Mouse (Mus musculus): ENCODE measurements at regions not wholly inside any gene's neighbourhood (a gene's known extent, or its start where the extent isn't known, plus 50 kb on each side); places are given as distances from the start of the nearest gene placed in this dataset.

DNA sequence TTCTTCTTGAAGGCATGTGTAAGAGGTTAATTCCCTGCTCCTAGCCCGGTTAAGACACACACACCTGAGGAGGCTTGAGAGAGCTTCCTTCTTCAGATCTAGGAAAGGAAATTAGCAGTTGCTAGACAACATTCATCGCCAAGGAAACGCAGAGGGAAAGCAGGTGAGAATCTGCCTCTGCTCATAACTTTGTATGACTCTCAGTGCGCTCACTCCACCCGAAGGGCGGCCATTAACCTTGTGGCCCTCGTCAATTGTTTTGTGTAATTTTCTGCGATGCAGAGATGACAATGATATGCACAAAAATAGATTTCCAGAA, 105.3 kb upstream of the Sgk1 start:
- no peak for DNase-seq (ENCODE audit: low read depth)

DNA sequence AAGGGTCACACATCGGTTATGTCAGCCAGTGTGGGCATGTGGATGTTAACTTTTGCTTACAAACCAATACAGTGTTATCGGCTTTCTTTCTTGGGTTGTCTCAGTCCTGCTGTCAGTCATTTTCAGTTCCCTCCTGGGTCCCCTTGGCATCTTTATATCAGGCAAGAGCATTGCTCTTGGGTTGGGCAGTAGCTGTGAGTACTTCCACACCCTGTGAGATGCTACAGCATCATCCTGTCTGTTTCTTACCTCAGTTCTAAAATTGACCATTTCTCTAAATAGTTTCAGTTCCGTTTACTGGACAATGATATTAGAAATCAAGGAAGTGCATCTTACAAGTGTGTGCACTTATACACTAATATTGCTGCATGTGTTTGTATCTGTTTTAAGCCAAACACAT, 104.9 kb upstream of the Sgk1 start:
- DNase-seq (ENCODE audit: low read depth): no peak

DNA sequence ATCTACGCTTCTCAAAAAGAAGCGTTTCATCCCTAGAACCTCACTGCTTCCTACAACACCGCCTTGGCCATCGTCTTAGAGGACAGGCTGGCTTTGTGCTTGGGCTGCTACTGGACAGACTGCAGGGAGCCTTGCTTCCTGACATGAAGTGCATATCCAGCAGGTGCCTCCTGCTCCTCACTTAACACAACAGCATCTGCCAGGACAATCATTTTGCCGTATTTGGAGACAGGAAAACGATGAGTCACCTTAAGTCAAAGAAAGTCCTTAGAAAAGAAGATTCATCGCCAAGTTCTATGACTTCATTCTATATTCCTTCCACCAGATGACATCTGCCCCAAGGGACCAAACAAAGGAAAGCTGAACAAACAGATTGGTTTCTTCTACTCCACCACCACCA, 98.5 kb upstream of the Sgk1 start:
- DNase-seq (ENCODE audit: low read depth): peak; percentile 73

DNA sequence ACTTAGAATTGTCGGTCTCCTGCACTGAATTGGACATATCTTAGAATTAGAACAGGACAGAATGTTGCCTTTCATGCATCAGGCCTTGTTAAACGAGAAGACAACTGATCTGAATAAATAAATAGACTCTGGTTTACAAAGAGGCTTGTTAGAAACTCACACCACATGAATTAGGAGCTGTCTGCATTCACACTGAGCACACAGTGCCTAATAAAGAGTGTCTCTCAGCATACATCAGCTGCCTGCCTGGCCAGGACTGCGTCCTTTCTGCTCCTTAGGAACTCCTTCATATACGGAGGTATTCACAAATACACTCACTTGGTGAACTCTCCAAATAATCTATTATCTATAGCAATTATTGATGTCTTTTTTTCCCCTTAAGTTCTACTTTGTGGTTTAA, 96.9 kb upstream of the Sgk1 start:
- DNase-seq (ENCODE audit: low read depth): no peak

DNA sequence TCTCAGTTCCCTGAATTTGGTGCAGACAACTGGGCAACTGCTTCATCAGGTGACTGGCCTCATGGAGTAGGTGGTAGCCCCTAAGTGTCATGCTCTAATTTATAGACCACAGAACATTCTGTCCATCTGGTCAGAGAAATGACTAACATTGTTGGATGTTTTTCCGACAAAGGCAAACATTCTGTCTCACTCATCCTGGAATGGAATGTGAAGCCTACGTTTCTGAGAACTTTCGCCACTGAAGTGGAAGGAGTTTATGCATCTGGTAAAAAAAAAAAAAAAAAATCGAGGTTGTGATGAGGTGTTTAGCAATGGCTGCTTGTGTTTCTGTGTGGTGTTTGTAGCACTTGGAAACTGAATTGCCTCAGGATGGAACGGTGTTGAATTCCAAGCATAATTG, 96.2 kb upstream of the Sgk1 start:
- peak; percentile 80 for DNase-seq (ENCODE audit: low read depth)

DNA sequence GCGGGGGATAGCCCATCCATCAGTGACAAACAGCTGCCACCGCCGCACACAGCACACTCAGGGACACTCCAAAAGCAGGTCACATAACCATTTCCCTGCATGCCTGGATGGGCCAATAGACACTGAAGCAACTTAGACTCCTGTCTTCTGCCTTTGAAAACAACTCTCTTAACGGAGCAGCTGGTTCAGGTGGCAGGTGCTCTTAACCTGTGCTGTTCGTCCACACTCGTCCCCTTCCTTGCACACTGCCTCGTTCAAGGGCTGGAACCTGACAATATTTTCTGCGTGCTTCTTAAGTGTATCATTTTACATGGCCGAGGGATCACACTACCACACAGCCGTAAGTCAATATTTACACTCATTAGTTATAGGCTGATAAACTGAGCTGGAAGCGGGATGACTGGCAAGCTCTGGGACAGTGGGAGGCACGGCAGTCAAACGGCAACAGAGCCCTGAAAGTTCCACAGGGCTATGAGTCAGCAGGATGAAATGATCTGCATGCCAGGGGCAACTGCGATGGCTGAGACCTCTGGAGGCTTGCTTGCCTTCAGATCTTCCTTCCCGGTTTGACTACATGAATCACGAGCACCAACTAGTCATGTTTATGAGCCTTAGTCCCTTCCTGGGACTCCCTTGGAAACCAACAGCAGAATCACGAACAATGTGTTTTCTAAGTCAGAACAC, 92.0 kb upstream of the Sgk1 start:
- peak; percentile 85 for DNase-seq (ENCODE audit: low read depth)

DNA sequence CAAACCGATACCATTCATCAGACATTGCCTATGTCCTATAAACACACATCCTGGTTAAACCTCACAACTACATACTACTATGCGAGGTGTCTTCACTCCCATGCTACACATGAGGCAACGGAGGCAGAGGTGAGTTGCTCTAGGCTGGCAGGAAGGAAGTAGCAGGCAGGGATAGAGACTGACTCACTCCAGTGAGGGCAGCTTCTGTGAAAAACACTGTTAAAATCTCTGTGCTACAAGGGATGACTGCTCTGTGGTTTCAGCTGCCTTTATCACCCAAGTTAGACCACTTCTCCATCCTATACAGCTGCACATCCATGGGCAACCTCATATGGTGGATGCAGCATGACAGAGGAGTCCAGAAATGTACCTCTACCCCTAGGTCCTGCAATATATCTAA, 91.0 kb upstream of the Sgk1 start:
- peak; percentile 42 for DNase-seq (ENCODE audit: low read depth)

DNA sequence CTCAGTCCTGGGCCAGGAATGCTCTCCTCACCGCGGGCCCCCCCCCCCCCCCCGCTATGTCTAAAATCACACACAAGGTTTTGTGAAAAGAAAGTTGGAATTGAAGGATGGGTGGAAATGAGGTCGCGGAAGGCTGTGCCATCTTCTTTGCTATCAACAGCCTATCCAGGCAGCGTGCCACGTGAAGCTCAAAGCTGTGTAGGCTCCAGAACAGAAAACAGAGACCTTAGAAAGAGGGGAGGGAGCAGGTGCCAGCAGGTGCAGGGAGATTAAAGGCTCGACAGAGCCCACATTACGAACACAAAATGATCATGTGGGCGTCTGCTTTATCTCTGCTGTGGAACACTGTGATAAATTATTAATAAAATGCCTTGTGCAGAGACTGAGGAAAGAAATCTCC, 89.6 kb upstream of the Sgk1 start:
- no peak for DNase-seq (ENCODE audit: low read depth)

DNA sequence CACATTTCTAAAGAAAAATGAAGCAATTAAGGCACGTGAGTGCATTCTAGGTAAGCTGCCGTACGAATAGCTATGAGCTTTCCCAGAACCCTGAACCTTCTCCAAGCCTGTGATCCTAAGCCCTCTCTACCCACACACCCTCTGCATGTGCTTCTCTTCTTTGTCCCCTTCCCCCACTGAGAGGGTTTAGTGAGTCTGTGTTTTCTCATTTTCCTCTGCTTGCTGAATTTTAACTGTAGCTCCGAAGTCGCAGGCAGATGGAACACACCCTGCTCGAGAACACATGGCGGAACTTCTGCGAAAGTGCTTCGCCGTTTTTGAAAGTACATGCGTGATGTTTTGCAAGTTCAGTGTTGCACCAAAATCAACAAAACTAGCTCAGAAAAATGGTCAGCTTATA, 88.3 kb upstream of the Sgk1 start:
- DNase-seq (ENCODE audit: low read depth): no peak

DNA sequence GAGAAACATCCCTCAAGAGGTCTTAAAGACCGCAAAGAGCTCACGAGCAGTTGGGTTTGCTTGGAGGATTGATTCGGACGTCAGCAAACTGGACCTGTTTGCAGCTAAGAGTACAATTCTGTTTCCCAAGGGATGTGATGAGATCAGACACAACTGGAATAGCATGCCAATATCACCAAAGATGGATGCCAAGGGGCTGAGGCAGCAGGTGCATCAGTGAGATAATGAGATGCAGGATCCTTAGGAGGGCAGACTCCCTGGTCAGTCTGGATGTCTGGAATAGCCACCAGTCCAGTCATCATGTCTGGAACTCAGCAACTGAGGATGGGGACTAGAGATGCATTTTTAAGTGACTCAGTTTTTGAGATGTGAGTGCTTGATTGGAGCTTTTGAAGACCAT, 85.6 kb upstream of the Sgk1 start:
- no peak for DNase-seq (ENCODE audit: low read depth)

DNA sequence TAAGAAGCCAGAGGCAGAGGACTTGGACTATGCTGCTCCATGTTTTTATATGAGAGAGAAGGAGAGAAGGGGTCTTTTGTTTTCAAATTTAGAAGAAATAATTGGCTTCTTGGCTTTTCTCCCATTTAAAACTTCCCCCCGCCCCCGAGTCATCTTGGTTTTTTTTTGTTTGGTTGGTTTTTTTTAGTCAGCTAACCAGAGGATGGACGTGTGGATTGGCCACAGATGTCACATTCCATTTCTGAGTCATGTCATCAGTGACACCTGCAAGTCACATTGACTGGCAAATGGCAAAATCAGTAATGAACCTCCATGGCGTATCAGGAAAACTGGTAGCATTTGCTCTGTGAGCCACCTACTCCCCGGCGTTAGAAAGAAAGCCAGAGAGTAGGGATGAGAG, 83.9 kb upstream of the Sgk1 start:
- no peak for DNase-seq (ENCODE audit: low read depth)

DNA sequence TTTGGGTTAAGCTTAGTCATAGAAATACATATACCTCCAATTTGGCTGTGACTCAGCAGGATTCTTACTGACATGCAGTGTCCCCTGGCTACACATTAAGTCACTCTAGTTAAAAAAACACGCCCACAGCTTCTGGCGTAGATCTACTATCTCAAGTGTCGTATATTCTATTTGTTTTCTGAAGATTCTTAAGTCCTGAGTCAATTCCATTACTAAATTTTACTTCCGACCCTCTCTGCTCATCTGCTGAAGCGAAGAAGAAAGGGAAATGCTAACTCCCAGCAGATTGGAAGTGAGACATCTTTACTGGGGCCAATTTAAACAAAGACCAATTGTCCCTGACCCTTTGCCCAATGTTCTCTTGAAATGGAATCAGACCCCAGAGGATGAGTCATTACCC, 80.4 kb upstream of the Sgk1 start:
- peak; percentile 78 for DNase-seq (ENCODE audit: low read depth)

DNA sequence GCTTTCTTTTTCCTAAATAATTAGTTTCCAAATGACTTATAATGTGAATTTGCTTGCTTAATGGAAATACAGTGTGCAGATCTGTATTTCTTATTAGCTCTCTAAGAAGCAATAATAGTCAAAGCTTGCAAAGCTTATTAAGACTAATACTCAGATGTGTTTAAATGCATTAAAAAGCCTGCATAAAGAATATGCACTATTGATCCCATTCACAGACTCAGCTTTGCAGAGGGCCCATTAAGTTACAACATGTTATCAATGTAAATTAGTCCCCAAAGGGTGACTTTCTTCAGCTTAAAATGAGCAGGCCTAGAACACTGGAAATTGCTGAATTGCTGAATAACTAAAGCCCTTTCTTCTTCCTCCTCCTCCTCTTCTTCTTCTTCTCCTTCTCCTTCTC, 78.8 kb upstream of the Sgk1 start:
- DNase-seq (ENCODE audit: low read depth): no peak

DNA sequence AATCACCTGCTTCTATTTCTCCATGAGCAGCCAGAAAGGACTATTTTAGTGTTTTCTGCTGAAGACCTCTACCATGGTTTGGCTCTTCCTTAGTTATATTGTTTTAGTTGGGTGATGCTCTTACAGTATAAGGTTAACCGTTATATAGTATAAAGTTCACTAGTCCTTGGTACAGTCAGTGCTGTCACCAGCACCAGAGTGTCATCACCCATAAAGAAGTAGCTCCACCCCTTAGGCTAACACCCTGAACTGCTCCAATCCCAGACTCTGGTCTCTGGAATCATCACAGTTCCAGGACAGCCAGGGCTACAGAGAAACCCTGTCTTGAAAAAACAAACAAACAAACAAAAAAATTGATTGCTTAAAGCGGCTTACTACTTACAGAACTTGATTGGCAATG, 77.2 kb upstream of the Sgk1 start:
- DNase-seq (ENCODE audit: low read depth): no peak

DNA sequence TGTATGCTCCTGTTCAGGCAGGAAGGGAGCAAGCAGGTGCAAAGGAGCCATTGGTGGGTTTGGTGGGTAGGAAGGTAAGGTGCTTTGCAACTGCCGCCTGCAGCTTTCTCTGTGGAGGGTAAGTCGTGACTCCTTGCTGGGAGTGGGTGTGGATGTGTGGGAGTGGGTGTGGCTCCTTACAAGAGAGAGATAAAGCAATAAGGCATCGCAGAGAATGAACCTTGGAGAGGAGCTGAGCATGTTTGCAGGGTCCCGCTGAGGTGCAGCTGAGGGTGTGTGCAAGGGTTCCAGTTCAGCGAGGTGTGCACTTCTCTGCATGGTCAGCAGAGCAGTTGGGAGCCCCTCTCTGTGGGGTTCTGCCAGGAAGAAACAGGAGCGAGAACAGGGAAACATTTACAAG, 76.4 kb upstream of the Sgk1 start:
- no peak for DNase-seq (ENCODE audit: low read depth)

DNA sequence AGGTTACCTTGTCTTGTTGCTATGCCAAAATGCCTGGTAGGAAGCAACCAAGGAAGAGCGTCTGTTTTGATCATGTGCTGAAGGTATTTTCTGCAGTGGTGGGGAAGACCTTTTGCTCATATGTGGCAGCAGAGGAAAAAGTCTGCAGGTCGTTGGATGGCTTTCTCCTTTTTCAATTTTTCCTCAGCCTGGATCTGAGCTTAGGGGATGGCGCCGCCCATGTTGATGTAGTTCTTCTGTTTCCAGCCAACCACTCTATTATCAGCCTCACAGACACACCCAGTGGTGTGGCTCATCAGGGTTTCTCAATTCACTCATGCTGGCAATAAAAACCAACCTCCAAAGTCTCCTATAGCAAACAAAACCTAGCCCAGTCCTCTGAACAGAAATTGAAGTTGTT, 75.3 kb upstream of the Sgk1 start:
- no peak for DNase-seq (ENCODE audit: low read depth)

DNA sequence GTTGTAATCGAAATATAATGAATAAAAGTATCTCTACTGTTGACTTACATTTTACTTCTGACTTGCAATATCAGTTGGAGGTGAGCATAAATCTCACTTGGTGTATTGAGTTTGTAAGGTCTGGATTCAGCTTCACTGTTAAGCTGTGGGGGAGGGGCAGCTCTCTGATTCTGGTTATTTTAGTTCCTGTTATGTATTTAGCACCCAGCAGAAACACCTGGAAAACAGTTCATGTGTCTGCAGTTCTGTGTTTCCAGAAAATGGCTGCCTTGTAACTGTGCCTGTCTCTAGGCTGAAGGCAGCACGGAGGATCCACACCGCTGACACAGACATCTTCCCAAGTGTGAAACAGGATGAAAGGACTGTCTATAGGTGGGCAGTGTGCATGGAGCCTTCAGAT, 62.3 kb upstream of the Sgk1 start:
- DNase-seq (ENCODE audit: low read depth): no peak

DNA sequence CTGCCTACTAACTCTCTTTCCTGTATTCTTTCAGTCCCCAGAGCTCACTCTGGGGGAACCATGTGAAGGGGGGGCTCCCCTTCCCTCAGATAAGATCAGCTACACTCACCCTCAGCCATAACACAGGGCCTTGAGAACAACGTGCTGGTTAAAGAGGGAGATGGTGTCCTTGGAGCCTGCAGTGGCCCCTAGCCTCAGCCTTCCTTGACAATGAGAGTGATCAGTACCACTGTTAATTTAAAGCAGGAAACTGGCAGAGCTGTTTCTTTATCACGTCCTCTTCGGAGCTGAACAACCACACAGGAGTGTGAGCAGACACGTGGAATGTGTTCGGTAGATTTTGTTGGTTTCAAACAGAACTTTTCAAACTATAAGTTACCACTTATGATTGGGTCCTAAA, 60.6 kb upstream of the Sgk1 start:
- DNase-seq (ENCODE audit: low read depth): no peak

DNA sequence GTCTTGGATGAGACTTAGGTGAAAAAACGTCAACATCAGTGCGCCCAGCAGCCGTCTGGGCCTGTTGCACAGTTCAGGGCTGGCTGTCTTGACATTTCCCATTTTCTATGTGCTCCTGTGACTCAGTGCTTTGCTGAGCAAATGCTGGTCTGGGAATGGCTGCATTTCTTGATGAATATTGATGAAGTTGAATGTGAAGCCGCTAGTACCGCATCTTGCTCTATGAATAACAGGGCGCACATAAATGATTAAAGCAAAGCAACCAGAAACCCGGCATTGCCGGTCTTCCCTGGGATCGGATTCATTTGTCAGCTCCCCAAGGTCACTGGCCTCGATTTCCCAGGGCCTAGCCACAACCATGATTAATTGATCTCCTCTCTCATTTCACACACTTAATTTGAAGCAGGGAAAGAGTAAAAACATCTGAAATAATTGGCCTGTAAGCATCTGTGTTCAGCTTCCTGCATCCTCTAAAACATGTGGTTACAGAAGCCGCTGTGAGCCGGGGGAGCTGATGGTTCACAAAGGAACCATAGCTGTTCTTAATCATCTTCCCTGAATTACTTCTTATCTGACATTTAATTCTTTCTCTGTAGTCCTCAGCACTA, 57.5 kb upstream of the Sgk1 start:
- no peak for DNase-seq (ENCODE audit: low read depth)

DNA sequence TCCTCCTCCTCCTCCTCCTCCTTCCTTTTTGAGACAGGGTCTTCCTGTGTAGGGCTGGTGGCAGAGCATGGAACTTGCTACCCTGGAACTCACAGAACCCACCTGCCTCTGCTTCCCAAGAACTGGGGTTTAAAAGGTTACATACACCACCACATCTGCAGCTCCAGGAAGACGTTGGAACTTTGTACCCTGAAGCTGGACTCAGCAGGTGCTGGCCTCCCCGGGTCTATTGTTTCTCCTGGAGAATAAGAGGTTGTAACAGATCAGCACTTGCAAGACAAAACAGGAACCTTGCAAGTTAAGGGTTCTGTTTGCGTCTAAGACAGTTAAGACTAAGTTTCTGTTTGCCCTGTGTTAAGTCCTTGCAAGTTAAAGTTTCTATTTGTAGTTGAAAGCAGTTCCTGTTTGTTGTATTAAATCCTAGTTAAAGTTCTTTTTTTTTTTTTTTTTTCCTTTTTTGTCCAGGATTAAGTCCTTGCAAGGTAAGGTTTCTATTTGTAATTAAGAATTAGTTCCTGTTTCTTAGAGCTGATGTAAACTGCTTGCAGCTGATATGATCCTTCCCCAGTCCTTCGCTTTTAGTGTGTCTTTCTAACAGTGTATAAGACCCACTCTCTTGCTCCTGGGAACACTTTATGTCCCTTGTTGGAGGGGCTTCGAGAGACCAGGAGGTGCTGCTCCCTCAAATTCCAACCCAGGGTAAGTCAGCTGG, 55.0 kb upstream of the Sgk1 start:
- DNase-seq (ENCODE audit: low read depth): no peak

DNA sequence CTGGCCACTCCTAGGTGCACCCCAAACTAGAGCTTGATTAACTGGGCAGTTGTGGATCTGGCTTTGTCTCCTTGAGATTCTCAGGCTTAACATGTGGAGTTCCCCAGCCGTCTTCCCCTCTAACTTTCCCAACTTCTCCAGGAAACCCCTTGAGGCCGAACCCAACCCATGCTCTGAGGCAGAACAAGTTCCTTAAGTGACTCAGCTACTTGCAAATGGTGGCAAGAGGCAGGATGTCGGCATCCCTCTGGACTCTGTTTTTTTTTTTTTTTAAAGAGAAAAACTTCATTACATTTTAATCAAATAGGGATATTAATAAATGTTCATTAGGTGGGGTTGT, 54.5 kb upstream of the Sgk1 start:
- no peak for DNase-seq (ENCODE audit: low read depth)

DNA sequence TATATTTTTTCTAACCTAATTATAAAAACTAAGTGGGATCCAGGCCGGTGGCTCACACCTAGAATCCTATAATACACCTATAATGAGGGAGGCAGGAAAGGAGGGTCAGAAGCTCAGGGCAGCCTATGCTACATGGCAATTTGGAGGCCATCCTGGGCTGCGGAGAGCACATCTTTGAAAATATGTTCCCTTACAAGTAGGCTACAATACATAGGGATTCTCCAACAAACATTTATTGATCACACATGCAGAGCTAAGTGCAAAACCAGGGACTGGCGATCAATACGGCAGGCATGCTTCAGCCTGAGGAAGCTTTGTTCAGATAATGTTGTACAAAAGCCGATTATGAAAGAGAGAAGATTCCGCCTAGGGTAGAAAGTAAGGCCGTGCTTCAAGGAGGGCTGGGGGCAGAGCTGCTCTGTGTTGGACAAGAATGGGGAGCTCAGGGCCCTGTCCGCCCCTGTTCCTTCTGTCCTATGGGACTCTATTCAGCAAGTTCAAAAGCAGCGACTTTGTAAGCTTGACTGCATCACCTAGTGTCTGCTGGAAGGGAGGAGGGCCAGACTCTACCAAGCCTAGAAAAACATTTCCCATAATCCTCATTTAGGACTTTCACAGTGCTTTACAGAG, 53.4 kb upstream of the Sgk1 start:
- no peak for DNase-seq (ENCODE audit: low read depth)

DNA sequence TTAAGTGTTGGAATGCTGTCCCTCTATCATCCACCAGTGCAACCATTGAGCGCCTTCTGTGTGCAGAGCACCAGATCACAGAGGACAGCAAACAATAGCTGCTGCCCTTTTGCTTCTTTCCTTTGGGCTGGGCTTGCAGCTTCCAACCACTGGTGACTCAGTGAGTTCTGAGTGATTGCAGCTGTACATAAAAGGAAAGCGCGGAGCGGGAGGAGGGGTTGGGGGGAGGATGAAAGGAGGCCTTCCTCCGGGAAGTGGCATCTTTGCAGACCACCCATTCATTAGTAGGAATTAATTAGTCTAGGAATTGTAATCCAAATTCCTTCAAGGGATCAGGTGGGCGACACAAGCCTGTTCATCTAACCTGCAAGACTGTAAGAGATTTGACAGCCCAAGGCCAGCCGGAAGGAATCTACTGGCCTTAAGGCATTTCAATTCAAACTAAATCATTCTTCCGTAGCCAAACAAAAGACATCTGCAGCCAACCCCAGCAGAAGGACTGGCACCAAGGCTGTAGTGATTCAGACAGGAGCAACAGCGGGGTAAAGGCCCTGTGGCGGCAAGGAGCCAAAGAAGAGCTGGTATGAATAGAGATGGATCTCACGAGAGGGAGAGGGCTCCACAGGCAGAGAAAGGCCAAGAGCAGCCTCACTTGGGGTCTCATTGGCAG, 52.8 kb upstream of the Sgk1 start:
- peak; percentile 86 for DNase-seq (ENCODE audit: low read depth)
